Mouse (Mus musculus): ENCODE measurements around the gene Ercc1.

Gene Ercc1

DNA sequence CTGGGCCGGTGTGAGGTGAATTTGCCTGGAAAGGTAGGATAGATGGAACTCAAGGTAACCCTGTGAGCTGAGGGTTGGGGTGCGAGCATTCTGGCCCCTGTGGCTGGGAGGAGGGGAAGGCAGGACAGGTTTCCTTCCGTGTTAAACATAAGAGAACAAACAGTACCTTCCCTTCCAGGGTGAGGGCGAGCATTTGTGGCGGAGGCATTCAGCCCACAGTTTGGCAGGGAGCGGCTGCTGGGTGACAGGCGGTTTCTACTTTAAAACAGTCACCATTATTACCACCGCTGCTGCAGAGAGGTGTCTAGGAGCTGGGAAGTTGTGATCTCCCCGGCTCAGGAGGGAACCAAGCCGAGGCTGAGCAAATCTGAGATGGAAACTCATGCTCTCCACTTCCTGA, 7.5 kb upstream of the Ercc1 start:
- in situ Hi-C loops (cut with MboI, MseI): no loop called here

DNA sequence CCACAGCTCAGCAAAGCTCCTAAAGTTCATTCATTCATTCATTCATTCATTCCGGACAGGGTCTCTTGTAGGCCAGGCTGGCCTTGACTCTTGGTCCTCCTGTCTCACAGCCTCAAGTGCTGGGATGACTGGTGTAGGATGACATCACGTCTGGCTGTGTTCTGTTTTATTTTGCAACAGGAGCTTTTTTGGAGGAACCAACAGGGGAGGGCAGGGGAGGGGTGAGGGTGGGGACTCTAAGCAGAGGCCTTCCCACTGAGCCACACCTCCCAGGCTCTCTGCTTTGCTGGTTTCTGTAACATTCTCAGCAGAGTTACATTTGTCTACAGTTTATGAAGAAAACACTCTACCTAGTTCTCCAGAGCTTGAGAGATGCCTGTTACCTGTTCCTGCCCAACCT, 6.5 kb upstream of the Ercc1 start:
- in situ Hi-C loops (cut with MboI, MseI): no loop called here

DNA sequence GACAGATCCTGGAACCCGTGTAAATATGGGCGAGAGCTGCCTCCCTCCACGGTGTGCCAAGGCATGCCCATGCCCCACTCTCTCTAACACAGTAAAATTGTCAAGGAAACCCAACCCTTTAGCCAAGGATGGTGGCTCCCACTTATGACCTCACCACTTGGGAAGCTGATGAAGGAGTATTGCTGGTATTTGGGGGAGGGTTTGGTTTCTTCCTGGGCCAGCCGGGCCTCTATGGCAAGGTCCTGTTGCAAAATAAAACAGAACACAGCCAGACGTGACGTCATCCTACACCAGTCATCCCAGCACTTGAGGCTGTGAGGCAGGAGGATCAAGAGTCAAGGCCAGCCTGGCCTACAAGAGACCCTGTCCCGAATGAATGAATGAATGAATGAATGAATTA, 6.0 kb upstream of the Ercc1 start:
- in situ Hi-C loops (cut with MboI, MseI): no loop called here

DNA sequence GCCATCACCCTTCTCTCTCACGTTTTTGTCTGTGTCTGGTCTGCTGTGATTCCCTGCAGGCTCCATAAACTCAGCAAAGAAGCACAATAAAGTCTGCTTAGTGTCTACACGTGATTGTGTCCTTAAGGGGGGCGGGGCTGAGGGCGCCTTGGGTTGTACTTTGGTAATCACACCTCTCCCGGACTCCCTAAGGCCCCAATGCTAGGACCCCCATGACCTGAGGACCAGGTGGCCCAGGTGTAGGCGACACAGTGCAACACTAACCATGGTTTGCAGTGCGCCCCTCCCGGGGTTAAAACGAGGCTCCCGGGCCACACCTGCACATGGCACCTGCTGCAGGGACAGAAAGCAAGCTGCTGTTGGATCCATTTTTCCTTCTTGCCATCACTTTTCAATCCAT, 3.3 kb upstream of the Ercc1 start:
- in situ Hi-C loops (cut with MboI, MseI): loop anchor here (5.0 kb wide), 1 partner anchor 34 kb away; no protein-coding TSS in a partner anchor

DNA sequence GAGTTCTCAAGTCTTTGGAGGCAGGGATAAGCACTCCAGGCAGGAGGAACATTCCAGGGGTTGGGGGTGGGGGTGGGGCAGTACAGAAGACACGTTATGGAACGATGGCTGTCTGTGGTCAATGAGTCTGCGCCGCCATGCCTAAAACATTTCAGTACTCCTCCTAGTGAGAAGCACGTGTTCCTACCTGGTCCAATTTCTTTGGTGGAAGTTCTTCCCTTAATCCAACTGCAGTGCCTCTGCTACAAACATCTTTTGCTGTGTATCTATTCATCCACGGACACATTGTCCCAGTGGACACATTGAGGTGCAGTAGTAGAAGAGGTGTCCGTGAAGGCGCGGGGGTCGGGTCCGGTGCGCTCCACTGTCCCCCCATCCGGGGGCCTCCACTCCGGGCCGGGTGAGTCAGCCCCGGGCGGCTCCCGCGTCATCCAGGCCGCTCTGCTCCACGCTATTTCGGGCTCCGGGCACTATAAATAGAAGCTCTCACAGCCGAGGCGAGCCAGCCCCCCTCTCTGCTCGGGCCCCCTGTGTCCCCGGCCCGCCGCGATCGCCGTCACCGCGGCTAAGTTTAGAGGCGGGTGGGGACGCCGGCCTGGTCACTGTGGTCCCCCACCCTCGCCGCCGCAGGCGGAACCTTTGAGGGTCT, 2.7 kb upstream of the Ercc1 start:
- in situ Hi-C loops (cut with MboI, MseI): loop anchor here (5.0 kb wide), 1 partner anchor 35 kb away; no protein-coding TSS in a partner anchor

DNA sequence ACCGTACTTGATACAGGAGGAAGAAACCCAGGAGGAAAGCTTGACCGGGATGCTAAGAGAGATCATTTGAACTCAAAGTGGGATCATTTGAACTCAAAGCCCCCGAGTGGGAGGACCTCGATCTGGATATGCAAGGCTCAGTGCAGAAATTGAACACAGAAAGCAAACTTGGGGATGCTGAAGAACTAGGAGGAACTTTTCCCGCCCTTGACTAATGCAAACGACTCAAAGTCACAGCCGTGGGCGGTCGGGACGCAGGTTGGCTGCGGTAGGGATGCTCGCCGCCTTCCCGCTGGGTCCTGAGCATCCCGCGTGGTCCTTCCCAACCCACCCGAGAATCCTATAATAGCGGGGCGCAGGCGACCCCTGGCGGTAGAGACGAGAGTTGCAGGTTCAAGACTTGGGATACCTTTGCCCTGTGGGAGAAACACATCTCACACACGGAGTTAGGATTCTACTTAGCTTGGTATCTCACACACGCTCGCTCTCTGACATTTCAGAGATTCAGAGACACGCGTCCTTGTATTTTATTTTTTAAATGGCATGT, 2.0 kb upstream of the Ercc1 start:
- in situ Hi-C loops (cut with MboI, MseI): loop anchor here (5.0 kb wide), 1 partner anchor 35 kb away; no protein-coding TSS in a partner anchor

DNA sequence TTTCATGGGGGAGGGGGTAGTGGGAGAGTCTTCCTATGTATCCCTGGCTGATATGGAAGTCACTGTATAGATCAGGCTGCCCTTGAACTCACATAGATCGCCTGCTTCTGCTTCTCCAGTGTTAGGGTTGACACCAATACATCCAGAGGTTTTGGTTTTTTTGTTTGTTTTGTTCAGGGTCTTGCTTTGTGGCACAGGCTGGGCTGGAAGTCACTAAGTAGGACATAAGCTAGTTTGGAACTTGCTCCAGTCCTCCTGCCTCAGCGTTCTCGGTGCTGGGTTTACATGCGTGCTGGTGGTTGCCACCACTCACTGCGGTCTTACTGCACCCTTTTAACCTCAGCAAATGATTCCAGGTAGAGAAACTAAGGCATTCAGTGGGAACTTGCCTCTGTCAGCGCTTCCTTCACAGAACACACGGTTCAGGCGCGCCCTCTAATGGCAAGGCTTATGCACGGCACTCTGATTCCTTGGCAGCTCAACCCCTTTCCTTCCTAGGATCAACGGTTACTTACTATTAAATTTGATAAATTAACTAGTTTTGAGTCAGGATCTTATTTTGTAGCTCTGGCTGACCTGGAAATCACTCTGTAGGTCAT, 1.3 kb upstream of the Ercc1 start:
- in situ Hi-C loops (cut with MboI, MseI): loop anchor here (5.0 kb wide), 1 partner anchor 36 kb away; no protein-coding TSS in a partner anchor

DNA sequence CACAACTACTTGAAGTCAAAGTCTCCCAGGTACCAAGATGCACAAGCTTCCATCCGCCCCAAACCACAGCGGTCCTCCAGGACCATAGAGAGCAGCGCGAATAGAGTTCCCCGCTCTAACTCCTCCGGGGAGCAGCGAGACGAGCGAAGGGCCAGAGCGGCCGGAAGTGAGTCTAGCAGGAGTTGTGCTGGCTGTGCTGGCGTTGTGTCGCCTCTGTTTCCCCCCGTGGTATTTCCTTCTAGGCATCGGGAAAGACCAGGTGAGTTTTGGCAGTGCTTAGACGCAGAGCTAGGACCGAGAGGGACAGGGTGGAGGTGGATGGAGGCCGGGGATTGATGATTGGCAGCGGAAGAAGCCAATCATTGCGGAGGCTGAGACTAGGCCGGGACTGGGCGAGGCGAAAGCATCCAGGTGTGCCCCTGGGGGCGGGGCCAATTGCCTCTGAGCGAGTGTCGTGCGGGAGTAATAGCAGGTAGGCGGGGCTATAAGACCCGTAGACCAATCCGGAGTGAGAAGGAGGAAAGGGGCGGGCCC, 427 bp downstream of the Ercc1 start:
- in situ Hi-C loops (cut with MboI, MseI): loop anchor here (5.0 kb wide), 1 partner anchor 38 kb away; no protein-coding TSS in a partner anchor

DNA sequence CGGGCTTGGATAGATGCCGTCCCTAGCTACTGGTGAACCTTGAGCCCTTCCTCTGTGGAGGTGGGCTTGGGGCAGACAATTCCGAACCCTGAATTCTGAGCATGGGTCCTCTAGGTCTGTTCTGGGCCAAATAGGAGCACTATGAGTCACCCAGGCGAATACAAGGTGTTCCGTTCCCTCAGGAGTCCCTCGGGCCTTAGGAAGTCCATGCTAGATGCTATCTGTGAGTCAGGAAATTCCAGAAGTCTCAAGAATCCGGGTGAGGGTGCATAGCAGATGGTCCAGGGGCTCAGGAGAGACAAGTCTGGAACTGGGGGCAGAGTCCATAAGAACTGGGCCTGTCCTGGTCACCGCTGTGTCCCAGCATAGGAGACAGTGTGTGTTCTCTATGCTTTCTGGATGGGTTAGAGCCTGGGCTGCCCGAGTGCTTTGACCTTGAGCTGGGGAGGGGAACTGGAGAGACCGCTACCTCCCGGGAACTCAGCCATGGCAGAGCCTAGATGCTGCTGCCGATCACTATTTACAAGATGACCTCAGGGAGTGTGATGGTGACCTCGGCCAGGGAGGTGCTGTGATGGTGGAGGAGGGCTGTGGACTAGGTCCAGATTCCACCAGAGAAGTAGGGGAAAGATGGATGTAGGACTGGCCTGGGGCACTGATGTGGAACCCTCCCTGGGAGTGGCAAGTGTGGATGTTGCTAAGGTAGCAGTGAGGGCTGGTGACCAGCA, 4.8 kb downstream of the Ercc1 start:
- in situ Hi-C loops (cut with MboI, MseI): no loop called here

DNA sequence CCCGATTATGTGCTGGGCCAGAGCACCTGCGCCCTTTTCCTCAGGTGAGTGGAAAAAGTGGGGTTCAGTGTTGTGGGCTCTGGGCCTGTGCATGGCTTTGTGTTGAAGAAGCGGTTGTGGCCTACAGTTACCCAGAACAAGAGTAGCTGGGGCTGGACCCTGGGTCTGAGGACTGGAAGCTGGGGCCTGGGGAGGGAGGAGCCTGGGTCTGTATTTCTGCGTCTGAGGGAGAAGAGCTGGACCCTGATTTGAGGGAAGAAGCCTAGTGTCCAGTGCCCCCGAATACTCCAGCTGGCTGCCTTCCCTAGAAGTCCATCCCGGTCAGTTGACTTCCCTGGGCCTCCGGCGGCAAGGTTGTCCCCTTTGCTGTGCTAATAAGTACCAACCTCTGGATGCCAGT, 5.6 kb downstream of the Ercc1 start:
- in situ Hi-C loops (cut with MboI, MseI): no loop called here

DNA sequence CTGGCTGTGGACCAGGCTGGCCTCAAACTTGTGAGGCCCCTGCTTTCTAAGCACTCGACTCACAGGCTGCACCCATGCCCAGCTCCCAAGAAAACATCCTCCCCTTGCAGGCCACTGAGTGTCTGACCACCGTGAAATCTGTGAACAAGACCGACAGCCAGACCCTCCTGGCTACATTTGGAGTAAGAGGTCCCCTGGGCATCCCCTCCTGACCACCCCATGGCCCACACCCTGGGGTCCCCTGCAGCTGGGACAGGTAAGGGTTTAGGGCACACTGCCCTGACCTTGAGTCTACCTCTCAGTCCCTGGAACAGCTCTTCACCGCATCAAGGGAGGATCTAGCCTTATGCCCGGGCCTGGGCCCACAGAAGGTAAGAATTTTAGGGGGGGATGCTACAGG, 10.4 kb downstream of the Ercc1 start:
- in situ Hi-C loops (cut with MboI, MseI): no loop called here

DNA sequence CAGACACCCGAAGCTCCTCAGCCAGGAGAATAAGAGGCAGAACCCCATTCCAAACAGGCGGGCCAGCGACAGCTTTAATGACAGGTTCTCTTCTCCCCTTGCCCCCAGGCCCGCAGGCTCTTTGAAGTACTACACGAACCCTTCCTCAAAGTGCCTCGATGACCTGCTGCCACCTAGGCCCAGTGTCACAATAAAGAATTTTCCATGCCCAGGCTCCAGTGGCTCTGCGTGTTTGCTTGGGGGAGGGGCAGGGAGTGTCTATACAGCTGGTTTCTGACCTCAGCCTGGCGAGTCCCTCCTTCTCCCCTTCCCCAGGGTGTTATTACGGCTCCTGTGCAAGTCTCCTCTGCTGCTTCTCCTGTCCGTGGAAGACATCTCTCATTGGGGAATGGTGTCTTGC, 11.7 kb downstream of the Ercc1 start:
- in situ Hi-C loops (cut with MboI, MseI): no loop called here

DNA sequence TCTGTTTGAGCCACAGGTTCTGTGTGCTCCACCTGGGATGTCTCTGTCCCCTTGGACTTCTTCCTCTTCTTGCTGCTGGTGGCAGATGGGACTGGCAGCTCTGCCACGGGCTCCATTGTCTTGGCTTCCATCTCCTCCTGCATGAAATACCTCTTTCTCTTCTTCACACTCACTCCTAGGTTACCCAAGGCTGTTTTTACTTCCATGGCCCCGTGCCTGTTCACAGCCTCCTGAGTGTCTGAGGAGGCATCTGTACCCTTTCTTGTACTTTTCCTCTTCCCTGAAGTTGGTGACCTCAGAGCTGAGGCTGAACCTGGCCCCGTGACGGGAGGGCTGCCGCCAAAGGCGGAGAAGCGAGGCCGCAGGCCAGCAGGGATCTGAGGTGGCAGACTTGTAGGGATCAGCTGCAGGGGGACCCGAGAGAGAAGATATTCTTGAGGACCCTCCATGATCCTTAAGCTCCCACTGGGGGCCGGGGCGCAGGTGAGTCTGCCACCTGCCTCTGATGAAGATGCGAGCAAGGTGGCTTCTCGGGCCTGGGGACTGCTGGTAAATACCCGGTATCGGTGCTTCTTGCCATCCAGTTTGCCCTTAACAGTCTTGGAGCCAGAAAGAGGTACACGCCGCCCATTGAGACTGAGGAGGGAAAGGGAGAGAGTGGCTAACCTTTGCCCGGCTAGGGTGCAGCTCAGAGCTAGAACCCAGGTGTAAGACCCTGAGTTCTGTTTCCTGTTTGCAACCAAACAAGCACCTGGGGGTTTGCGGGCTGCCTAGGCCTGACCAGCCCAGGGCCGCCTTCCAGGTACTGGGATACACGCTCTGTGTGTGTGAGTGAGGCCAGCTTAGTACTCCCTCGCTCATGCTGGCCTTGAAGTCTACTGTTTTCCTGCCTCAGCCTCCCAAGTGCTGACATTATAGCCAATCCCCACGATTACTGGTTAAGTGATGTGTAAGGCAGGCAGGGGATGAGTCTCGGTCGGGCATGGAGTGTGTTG, 13.1 kb downstream of the Ercc1 start:
- in situ Hi-C loops (cut with MboI, MseI): no loop called here

DNA sequence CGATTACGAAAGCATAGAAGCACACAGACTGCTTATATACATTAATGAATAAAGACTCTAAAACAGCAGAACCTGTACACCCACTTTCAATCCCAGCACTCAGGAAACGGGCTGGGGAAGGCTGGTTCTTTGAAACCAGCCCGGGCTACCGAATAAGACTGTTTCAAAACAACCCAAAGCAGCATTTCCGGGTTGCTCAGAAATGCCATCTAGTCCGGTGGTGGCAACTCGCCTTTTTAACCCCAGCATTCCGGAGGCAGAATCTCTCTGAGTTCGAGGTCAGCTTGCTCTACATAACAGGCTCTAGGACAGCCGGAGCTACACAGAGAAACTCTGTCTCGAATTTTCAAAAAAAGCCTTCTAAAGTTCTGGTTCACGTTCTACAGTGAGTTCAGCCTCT, 14.1 kb downstream of the Ercc1 start:
- in situ Hi-C loops (cut with MboI, MseI): no loop called here

DNA sequence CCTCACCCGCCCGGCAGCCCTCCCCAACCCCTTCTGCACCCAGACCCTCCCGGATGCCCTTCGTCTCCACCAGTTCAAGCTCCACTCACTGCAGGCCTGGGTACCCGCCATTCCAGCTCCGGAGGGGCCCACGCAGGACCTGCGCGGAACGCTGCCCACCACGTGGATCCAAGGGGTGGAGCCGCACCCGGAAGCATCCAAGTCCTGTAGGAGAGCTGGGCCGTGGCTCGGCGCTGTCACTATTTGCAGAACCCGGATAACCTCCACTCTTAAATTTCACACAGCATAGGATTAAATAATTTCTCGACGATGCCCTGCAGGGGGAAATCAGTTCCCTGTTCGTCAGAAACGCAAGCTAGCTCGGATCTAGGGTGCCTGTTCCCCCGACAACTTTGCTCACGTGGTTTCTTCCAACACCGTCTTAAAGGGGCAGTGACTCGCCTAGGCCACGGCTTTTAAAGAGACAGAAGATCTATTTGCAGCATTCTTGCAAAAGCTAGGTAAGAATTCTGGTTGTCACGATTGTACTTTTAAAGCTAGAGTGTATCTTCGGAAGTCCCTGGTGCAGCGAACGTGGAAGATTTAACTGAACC, 14.8 kb downstream of the Ercc1 start, which contains the start of the genes Cd3eap and Ppp1r13l:
Cd3eap (minus strand) TSS at position 185 of the 593 bp plus-strand sequence.
Ppp1r13l (plus strand) TSS at position 451 of the 593 bp plus-strand sequence.
- in situ Hi-C loops (cut with MboI, MseI): no loop called here

DNA sequence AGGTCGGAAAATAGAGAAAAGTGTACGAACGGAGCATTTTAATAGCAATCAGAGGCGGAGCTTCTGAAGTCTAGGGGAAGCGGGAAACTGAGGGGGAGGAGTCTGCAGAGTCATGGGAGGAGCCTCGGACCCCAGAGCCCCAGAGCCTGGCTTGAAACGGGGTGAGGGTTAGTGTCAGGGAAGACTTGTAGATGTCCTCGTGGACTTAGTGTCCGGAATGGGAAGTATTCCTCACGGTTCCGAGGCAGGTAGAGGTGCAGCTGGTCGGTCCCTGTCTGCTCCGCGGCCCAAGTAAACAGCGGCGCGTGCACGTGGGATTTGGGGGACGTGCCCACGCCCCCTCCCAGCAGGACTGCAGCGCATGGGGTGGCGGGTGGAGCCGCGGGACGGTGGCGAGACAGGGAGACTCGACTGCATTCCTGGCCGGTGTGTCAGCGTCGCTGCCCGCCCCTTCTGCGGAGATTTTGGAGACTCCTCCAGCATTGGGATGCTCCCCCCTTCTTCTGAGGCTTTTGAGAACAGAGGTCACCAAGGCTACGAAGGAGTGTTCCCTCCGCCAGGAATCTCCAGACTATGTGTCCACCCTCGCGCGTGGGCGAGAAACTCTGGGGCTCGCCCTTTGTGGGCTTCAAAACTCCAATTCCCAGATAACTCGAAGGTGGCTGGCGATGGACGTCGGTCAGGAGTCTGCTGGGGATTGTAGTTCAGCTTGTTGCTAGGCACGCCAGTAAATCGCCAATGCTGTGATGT, 15.5 kb downstream of the Ercc1 start:
- in situ Hi-C loops (cut with MboI, MseI): no loop called here

DNA sequence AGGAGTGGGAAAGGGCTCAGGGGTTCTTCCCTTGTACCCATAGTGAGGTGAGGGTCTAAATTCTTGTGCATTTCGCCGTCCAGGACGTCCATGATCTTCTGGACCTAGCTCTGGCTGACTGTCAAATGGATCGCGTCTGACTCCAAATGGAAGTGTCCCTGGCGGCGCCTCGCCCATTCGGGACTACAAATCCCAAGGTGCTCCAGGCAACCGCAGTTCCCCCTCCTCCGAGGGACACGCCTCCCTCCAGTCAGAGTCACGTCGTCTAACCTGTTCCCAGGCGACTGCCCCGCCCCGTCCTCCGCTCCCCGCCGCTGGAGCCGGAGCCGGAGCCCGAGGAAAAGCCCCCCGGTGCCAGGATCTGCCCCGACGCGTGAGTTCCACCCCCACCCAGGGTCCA, 16.4 kb downstream of the Ercc1 start:
- in situ Hi-C loops (cut with MboI, MseI): no loop called here

DNA sequence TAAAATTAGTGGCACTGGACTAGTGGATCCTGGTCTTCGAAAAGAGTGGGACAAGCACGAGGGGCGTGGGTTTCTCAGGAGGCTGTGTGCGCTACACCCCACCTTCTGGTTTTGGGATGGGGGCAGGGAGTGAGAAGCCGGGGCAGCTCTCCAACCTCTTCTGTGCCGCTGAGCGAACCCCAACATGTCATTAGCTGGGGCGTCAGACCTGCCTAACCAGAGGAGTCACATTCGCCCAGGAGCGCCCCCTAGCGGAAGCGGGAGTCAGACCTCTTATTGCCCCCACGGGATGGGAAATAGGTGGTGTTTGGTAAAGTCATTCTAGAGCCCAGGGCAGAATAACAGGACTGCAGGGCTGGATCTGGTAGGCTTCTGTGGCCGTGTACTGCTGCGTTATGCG, 17.1 kb downstream of the Ercc1 start:
- in situ Hi-C loops (cut with MboI, MseI): no loop called here

DNA sequence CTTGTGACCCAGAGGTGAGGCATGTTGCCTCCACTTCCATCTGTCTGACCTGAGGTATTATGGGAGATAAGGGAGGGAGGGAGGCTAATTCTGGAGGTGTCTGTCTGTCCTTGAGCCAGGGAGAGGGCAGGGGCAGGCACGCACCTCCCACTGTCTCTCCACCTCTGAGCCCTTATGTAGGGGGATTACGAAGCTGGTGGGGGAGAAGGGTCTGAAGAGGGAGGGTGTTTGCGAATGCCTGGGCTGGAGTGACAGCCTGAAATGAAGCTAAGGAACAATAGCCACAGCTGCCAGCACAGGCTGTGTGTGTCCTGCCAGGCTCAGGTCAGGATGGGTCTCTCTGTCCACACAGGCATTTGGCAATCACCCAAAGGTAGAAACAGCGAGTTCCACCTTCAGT, 17.7 kb downstream of the Ercc1 start:
- in situ Hi-C loops (cut with MboI, MseI): no loop called here

DNA sequence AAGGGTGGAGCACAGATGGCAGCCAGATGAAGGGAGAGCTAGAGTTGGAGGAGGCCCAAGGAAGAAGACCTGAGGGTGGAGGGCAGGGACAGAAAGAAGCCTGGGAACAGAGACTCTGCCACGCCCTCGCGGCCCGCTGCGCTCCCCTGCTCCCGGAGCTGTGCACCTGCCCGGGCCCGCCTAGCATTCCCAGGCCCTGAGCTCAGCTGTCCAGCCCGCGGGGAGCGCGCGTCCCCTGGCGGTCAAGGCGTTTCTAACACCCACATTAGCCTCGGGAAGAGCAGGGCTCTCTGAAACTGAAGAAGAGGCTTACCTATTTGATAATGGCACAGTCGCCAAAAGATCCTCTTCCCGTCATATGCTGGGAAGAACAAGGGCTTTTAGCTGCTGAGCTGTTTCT, 19.3 kb downstream of the Ercc1 start:
- in situ Hi-C loops (cut with MboI, MseI): no loop called here

Data from T-helper 1 cell (primary cell).